Mouse (Mus musculus) liver, postnatal 0 days (tissue): ENCODE measurements around the gene Ilf3. TPM values are rescaled to one million over a fixed set of nuclear protein-coding genes. Genes with fewer than 3 reads are reported as not detected.

Experiments used
- ATAC-seq: fragments of 200-750 bp; cut with Nextera tagmentation; 2 replicates; pipeline ENCODE4 v1.8.0; 2017; ENCODE audit warnings: mild to moderate bottlenecking, moderate library complexity
- DNase-seq: peaks from one replicate; pipeline ENCODE4 v3.0.0-alpha.2; 2016
- H3K27ac ChIP-seq: fragments of 300-500 bp; sonication (generic); 2 replicates; pipeline ENCODE4 v1.5.1; 2014; ENCODE audit warnings: antibody characterized with exemption, moderate library complexity, mild to moderate bottlenecking, low read depth
- H3K27me3 ChIP-seq: fragments of 300-500 bp; sonication (generic); 2 replicates; pipeline ENCODE4 v1.6.1; 2014; ENCODE audit warnings: low read length, control low read depth, mixed read lengths; ENCODE audit not compliant: insufficient read depth
- H3K36me3 ChIP-seq: fragments of 300-500 bp; sonication (generic); replicated peaks from 2 replicates; pipeline ENCODE4 v1.6.1; 2014; ENCODE audit warnings: mild to moderate bottlenecking, control low read depth, low read length, moderate library complexity, mixed read lengths; ENCODE audit not compliant: insufficient read depth
- H3K4me1 ChIP-seq: fragments of 300-500 bp; sonication (generic); 2 replicates; pipeline ENCODE4 v1.6.1; 2014; ENCODE audit warnings: antibody characterized with exemption, mild to moderate bottlenecking, control low read depth; ENCODE audit not compliant: insufficient read depth
- H3K4me2 ChIP-seq: fragments of 300-500 bp; sonication (generic); 2 replicates; pipeline ENCODE4 v1.6.1; 2014; ENCODE audit warnings: low read depth, mild to moderate bottlenecking, low read length, moderate library complexity, mixed read lengths
- H3K4me3 ChIP-seq: fragments of 300-500 bp; sonication (generic); 2 replicates; pipeline ENCODE4 v1.5.1; 2014; ENCODE audit warnings: low read depth, low read length
- H3K9ac ChIP-seq: fragments of 300-500 bp; sonication (generic); replicated peaks from 2 replicates; pipeline ENCODE4 v1.6.1; 2014; ENCODE audit warnings: mild to moderate bottlenecking, moderate library complexity
- H3K9me3 ChIP-seq: fragments of 300-500 bp; sonication (generic); 2 replicates; pipeline ENCODE4 v1.6.1; 2016; ENCODE audit warnings: mild to moderate bottlenecking, control low read depth, low read length, mixed read lengths
- CTCF ChIP-seq: sonication (generic); IDR thresholded peaks from 2 replicates; pipeline ENCODE4 v1.5.1; 2016; ENCODE audit warnings: antibody characterized with exemption, low read depth
- EP300 ChIP-seq: IDR thresholded peaks from 2 replicates; pipeline ENCODE4 v1.6.1; 2016; ENCODE audit warnings: antibody characterized with exemption, low read depth, mild to moderate bottlenecking
- WGBS: fragments of 180-500 bp; shearing (Covaris S2); extraction: QIAGEN DNeasy Blood & Tissue Kit; methylation state at CpG from one replicate; pipeline ENCODE4 v1.1.7; 2014; ENCODE audit not compliant: insufficient replicate concordance; 5-methylcytosine and 5-hydroxymethylcytosine counted together
- polyA plus RNA-seq: library from polyadenylated mRNA; unstranded; fragments of >200 nt; fragmentation: Nextera tagmentation; extraction: Ambion mirVana; gene quantifications from 2 replicates; pipeline ENCODE4 v1.2.1, GENCODE M21; 2015

The Ilf3 gene
- polyA plus RNA-seq, 1 experiment from 2014 or later, result 23.5 TPM

GRCm38 (mm10) chr9:21443853-21444252, 76.2 kb downstream of the Ilf3 start:
- Histone ChIP-seq H3K27me3 (no peaks in the 10 kb centered on the region), H3K4me3 (no peak overlapping the region), H3K4me2 (no peak overlapping the region), H3K9ac (no peak overlapping the region), H3K36me3 (peaks cover 11% of the 10 kb centered on the region), H3K4me1 (peaks cover 14% of the 10 kb centered on the region), H3K27ac (peak overlapping the region; percentile 76), H3K9me3 (no peaks in the 10 kb centered on the region)
- peak; percentile 77 for ATAC-seq
- no peak for DNase-seq
- TF ChIP-seq EP300 (no peak), CTCF (no peak)
- WGBS, result 65% methylated on average over 8 of the region's 8 CpGs

GRCm38 (mm10) chr9:21444574-21444973, 76.9 kb downstream of the Ilf3 start:
- Histone ChIP-seq H3K27me3 (no peaks in the 10 kb centered on the region), H3K27ac (peak overlapping the region; percentile 76), H3K36me3 (peaks cover 11% of the 10 kb centered on the region), H3K4me2 (no peak overlapping the region), H3K4me3 (no peak overlapping the region), H3K9ac (no peak overlapping the region), H3K9me3 (no peaks in the 10 kb centered on the region), H3K4me1 (peaks cover 17% of the 10 kb centered on the region)
- no peak for TF ChIP-seq EP300
- TF ChIP-seq CTCF, result no peak
- ATAC-seq, result no peak
- 65% methylated on average over 4 of the region's 4 CpGs for WGBS
- no peak for DNase-seq

- no peak for ATAC-seq
Observed at GRCm38 (mm10) chr9:21445081-21445744, 77.5 kb downstream of the Ilf3 start.

GRCm38 (mm10) chr9:21447778-21448177, 80.1 kb downstream of the Ilf3 start:
- 78% methylated on average over 2 of the region's 2 CpGs for WGBS
- peaks cover 43% of the 10 kb centered on the region for H3K4me1 ChIP-seq
- no peaks in the 10 kb centered on the region for H3K9me3 ChIP-seq
- H3K4me3 ChIP-seq, result no peak overlapping the region
- ATAC-seq (no peak), DNase-seq (no peak)
- H3K36me3 ChIP-seq, result peaks cover 11% of the 10 kb centered on the region
- TF ChIP-seq CTCF (no peak), EP300 (no peak)
- no peak overlapping the region for H3K9ac ChIP-seq
- H3K4me2 ChIP-seq, result no peak overlapping the region
- no peak overlapping the region for H3K27ac ChIP-seq
- no peaks in the 10 kb centered on the region for H3K27me3 ChIP-seq

More at GRCm38 (mm10) chr9:21445081-21445744, 77.5 kb downstream of the Ilf3 start:
- H3K9ac ChIP-seq, result no peak overlapping the region
- H3K36me3 ChIP-seq, result peaks cover 11% of the 10 kb centered on the region
- TF ChIP-seq EP300 (no peak), CTCF (peak; percentile 43)
- 86% methylated on average over 6 of the region's 6 CpGs for WGBS
- H3K27ac ChIP-seq, result peak overlapping the region; percentile 76
- H3K4me3 ChIP-seq, result no peak overlapping the region
- no peaks in the 10 kb centered on the region for H3K9me3 ChIP-seq
- no peaks in the 10 kb centered on the region for H3K27me3 ChIP-seq
- no peak overlapping the region for H3K4me2 ChIP-seq
- H3K4me1 ChIP-seq, result peaks cover 23% of the 10 kb centered on the region
- DNase-seq, result no peak

- Histone ChIP-seq H3K4me2 (no peak overlapping the region), H3K4me1 (peaks cover 39% of the 10 kb centered on the region), H3K9ac (no peak overlapping the region), H3K9me3 (no peaks in the 10 kb centered on the region), H3K4me3 (no peak overlapping the region), H3K27me3 (no peaks in the 10 kb centered on the region), H3K36me3 (peaks cover 11% of the 10 kb centered on the region), H3K27ac (0 out of 2 replicates have a peak overlapping the region, but pooled peaks have one; percentile 19)
- no peak for ATAC-seq
- DNase-seq, result no peak
- 61% methylated on average over 2 of the region's 2 CpGs for WGBS
- TF ChIP-seq CTCF, result no peak
Observed at GRCm38 (mm10) chr9:21449710-21450109, 82.0 kb downstream of the Ilf3 start.

GRCm38 (mm10) chr9:21450270-21450669, 82.6 kb downstream of the Ilf3 start:
- Histone ChIP-seq H3K36me3 (peaks cover 9% of the 10 kb centered on the region), H3K4me3 (no peak overlapping the region), H3K4me2 (no peak overlapping the region), H3K4me1 (peaks cover 41% of the 10 kb centered on the region), H3K9ac (no peak overlapping the region), H3K27me3 (no peaks in the 10 kb centered on the region), H3K9me3 (no peaks in the 10 kb centered on the region), H3K27ac (no peak overlapping the region)
- ATAC-seq (no peak), DNase-seq (no peak)
- WGBS, result 53% methylated on average over 3 of the region's 3 CpGs
- TF ChIP-seq CTCF, result no peak
- no peak for TF ChIP-seq EP300
